Mouse (Mus musculus) kidney, postnatal 4 days (tissue): ENCODE results near the gene Tdrkh.

Experiments
- DNase-seq, 2 experiments: peaks; one replicate each; pipeline ENCODE4 v3.0.0; 2021; ENCODE audit warnings: mixed read lengths in 2 of 2

The Tdrkh gene

GRCm38 (mm10) chr3:94391001-94391400 is 22.1 kb upstream of the Tdrkh start:
- DNase-seq, result no peak

GRCm38 (mm10) chr3:94392128-94392527 is 20.9 kb upstream of the Tdrkh start:
- DNase-seq, result no peak

GRCm38 (mm10) chr3:94393049-94393448 is 20.0 kb upstream of the Tdrkh start:
- no peak for DNase-seq

GRCm38 (mm10) chr3:94396336-94396735 is 16.7 kb upstream of the Tdrkh start:
- no peak for DNase-seq

GRCm38 (mm10) chr3:94396851-94397250 is 16.2 kb upstream of the Tdrkh start:
- DNase-seq, result no peak

- no peak for DNase-seq
Measured at GRCm38 (mm10) chr3:94398217-94398616, 14.9 kb upstream of the Tdrkh start, which contains the start of gene Lingo4. Gene Lingo4 (plus strand): TSS chr3:94398517.

- DNase-seq, result peak; percentile 32 to 50
Measured at GRCm38 (mm10) chr3:94398943-94399481, 14.1 kb upstream of the Tdrkh start.

GRCm38 (mm10) chr3:94399663-94400310 is 13.3 kb upstream of the Tdrkh start:
- DNase-seq, result no peak

GRCm38 (mm10) chr3:94402451-94402850 is 10.6 kb upstream of the Tdrkh start:
- DNase-seq, result no peak

- DNase-seq, result peak in 1 of 2 experiments; percentile 56
Measured at GRCm38 (mm10) chr3:94404366-94405054, 8.6 kb upstream of the Tdrkh start.

GRCm38 (mm10) chr3:94405561-94405960 is 7.5 kb upstream of the Tdrkh start:
- no peak for DNase-seq

GRCm38 (mm10) chr3:94412530-94412929 is 543 bp upstream of the Tdrkh start:
- no peak for DNase-seq

- DNase-seq, result no peak
Measured at GRCm38 (mm10) chr3:94430980-94431379, 17.9 kb downstream of the Tdrkh start.

GRCm38 (mm10) chr3:94434305-94434704 is 21.2 kb downstream of the Tdrkh start:
- DNase-seq, result no peak

GRCm38 (mm10) chr3:94436420-94436819 is 23.3 kb downstream of the Tdrkh start:
- DNase-seq, result no peak

- DNase-seq, result no peak
Measured at GRCm38 (mm10) chr3:94441182-94441581, 28.1 kb downstream of the Tdrkh start.

- DNase-seq, result peak; percentile 98
Measured at GRCm38 (mm10) chr3:94442951-94443596, 30.0 kb downstream of the Tdrkh start, which contains the start of gene Mrpl9. Gene Mrpl9 (plus strand): TSS chr3:94443318.

- DNase-seq, result no peak
Measured at GRCm38 (mm10) chr3:94443597-94443964, 30.5 kb downstream of the Tdrkh start, which contains the start of gene Oaz3. Gene Oaz3 (minus strand): TSS chr3:94443915.

- DNase-seq, result no peak
Measured at GRCm38 (mm10) chr3:94449377-94449776, 36.3 kb downstream of the Tdrkh start.

GRCm38 (mm10) chr3:94456529-94457000 is 43.5 kb downstream of the Tdrkh start:
- peak; percentile 83 to 89 for DNase-seq

GRCm38 (mm10) chr3:94457055-94457454 is 44.0 kb downstream of the Tdrkh start:
- DNase-seq, result no peak

GRCm38 (mm10) chr3:94459834-94460233 is 46.8 kb downstream of the Tdrkh start:
- DNase-seq, result no peak

- DNase-seq, result peak in 1 of 2 experiments; percentile 13
Measured at GRCm38 (mm10) chr3:94463926-94464578, 51.0 kb downstream of the Tdrkh start.
